Mouse (Mus musculus) hindbrain, postnatal 0 days (tissue): ENCODE measurements at regions not wholly inside any gene's neighbourhood (a gene's known extent, or its start where the extent isn't known, plus 50 kb on each side); places are given as distances from the start of the nearest gene placed in this dataset.

Source experiments
- ATAC-seq: fragments of 200-750 bp; cut with Nextera tagmentation; 2 replicates; pipeline ENCODE4 v1.8.0; 2017; ENCODE audit warnings: mild to moderate bottlenecking, moderate TSS enrichment, moderate library complexity
- DNase-seq: peaks from one replicate; pipeline ENCODE4 v3.0.0-alpha.2; 2015; ENCODE audit warnings: low spot score
- H3K27ac ChIP-seq: fragments of 300-500 bp; sonication (generic); 2 replicates; pipeline ENCODE4 v1.5.1; 2014; ENCODE audit warnings: mild to moderate bottlenecking
- H3K27me3 ChIP-seq: fragments of 300-500 bp; sonication (generic); 2 replicates; pipeline ENCODE4 v1.6.1; 2014; ENCODE audit warnings: low read length, mixed read lengths; ENCODE audit not compliant: insufficient read depth
- H3K36me3 ChIP-seq: fragments of 300-500 bp; sonication (generic); 2 replicates; pipeline ENCODE4 v1.6.1; 2014; ENCODE audit warnings: low read length, mixed read lengths; ENCODE audit not compliant: insufficient read depth
- H3K4me1 ChIP-seq: fragments of 300-500 bp; sonication (generic); 2 replicates; pipeline ENCODE4 v1.6.1; 2014; ENCODE audit warnings: antibody characterized with exemption, low read length, mixed read lengths; ENCODE audit not compliant: insufficient read depth
- H3K4me2 ChIP-seq: fragments of 300-500 bp; sonication (generic); 2 replicates; pipeline ENCODE4 v1.6.1; 2014; ENCODE audit warnings: low read depth, mild to moderate bottlenecking, low read length, moderate library complexity, mixed read lengths
- H3K4me3 ChIP-seq: fragments of 300-500 bp; sonication (generic); 2 replicates; pipeline ENCODE4 v1.5.1; 2014; ENCODE audit warnings: low read length
- H3K9ac ChIP-seq: fragments of 300-500 bp; sonication (generic); replicated peaks from 2 replicates; pipeline ENCODE4 v1.6.1; 2014; ENCODE audit warnings: mild to moderate bottlenecking, low read length, moderate library complexity, mixed read lengths
- H3K9me3 ChIP-seq: fragments of 300-500 bp; sonication (generic); 2 replicates; pipeline ENCODE4 v1.6.1; 2016; ENCODE audit warnings: low read length, mixed read lengths
- CTCF ChIP-seq: IDR thresholded peaks from 2 replicates; pipeline ENCODE4 v1.5.1; 2016; ENCODE audit warnings: antibody characterized with exemption, control low read depth, low read depth
- WGBS: fragments of 180-500 bp; shearing (Covaris S2); extraction: QIAGEN DNeasy Blood & Tissue Kit; methylation state at CpG from one replicate; pipeline ENCODE4 v1.1.7; 2014; 5-methylcytosine and 5-hydroxymethylcytosine counted together

GRCm38 (mm10) chr13:59892340-59892739 lies 69.4 kb upstream of the Tut7 start:
- H3K4me2 ChIP-seq = no peak overlapping the region
- H3K9ac ChIP-seq = no peak overlapping the region
- DNase-seq (no peak), ATAC-seq (no peak)
- H3K4me3 ChIP-seq = no peak overlapping the region
- TF ChIP-seq CTCF = no peak
- H3K27me3 ChIP-seq = no peaks in the 10 kb centered on the region
- peaks cover 7% of the 10 kb centered on the region; the same call in 1 of the 2 replicates for H3K4me1 ChIP-seq
- 40% methylated on average over 9 of the region's 9 CpGs for WGBS
- H3K9me3 ChIP-seq = no peaks in the 10 kb centered on the region
- no peak overlapping the region for H3K27ac ChIP-seq
- no peaks in the 10 kb centered on the region for H3K36me3 ChIP-seq

- no peak for DNase-seq
These were observed 68.8 kb upstream of the Tut7 start for GRCm38 (mm10) chr13:59891737-59892136.

GRCm38 (mm10) chr13:59889468-59890117 lies 66.6 kb upstream of the Tut7 start:
- H3K27ac ChIP-seq = no peak overlapping the region
- DNase-seq (peak; percentile 91), ATAC-seq (peak; percentile 87)
- H3K36me3 ChIP-seq = no peaks in the 10 kb centered on the region
- peaks cover 7% of the 10 kb centered on the region; the same call in 1 of the 2 replicates for H3K4me1 ChIP-seq
- WGBS = 19% methylated on average over 10 of the region's 10 CpGs
- no peak overlapping the region for H3K4me3 ChIP-seq
- H3K4me2 ChIP-seq = no peak overlapping the region
- no peak overlapping the region for H3K9ac ChIP-seq
- H3K27me3 ChIP-seq = no peaks in the 10 kb centered on the region
- TF ChIP-seq CTCF = peak; percentile 77
- H3K9me3 ChIP-seq = no peaks in the 10 kb centered on the region

More at GRCm38 (mm10) chr13:59891737-59892136, 68.8 kb upstream of the Tut7 start:
- ATAC-seq = no peak
- Histone ChIP-seq H3K36me3 (no peaks in the 10 kb centered on the region), H3K9me3 (no peaks in the 10 kb centered on the region), H3K9ac (no peak overlapping the region), H3K27me3 (no peaks in the 10 kb centered on the region), H3K4me2 (no peak overlapping the region), H3K27ac (no peak overlapping the region), H3K4me1 (peaks cover 7% of the 10 kb centered on the region; the same call in 1 of the 2 replicates), H3K4me3 (no peak overlapping the region)
- 65% methylated on average over 8 of the region's 8 CpGs for WGBS
- TF ChIP-seq CTCF = no peak

- Histone ChIP-seq H3K9me3 (no peaks in the 10 kb centered on the region), H3K4me2 (no peak overlapping the region), H3K9ac (no peak overlapping the region), H3K27ac (no peak overlapping the region), H3K4me3 (no peak overlapping the region), H3K27me3 (no peaks in the 10 kb centered on the region), H3K4me1 (peaks cover 7% of the 10 kb centered on the region; the same call in 1 of the 2 replicates), H3K36me3 (no peaks in the 10 kb centered on the region)
- no peak for TF ChIP-seq CTCF
- DNase-seq = no peak
- ATAC-seq = no peak
These were observed 65.4 kb upstream of the Tut7 start for GRCm38 (mm10) chr13:59888038-59889016.

GRCm38 (mm10) chr13:59887306-59887705 lies 64.4 kb upstream of the Tut7 start:
- H3K27ac ChIP-seq = no peak overlapping the region
- H3K9ac ChIP-seq = no peak overlapping the region
- no peak overlapping the region for H3K4me2 ChIP-seq
- no peaks in the 10 kb centered on the region for H3K9me3 ChIP-seq
- no peaks in the 10 kb centered on the region for H3K36me3 ChIP-seq
- no peaks in the 10 kb centered on the region for H3K27me3 ChIP-seq
- ATAC-seq = no peak
- no peak for TF ChIP-seq CTCF
- WGBS = 78% methylated on average over 4 of the region's 4 CpGs
- no peak for DNase-seq
- peaks cover 7% of the 10 kb centered on the region; the same call in 1 of the 2 replicates for H3K4me1 ChIP-seq
- H3K4me3 ChIP-seq = no peak overlapping the region

- Histone ChIP-seq H3K9ac (no peak overlapping the region), H3K27ac (no peak overlapping the region), H3K4me2 (no peak overlapping the region), H3K9me3 (no peaks in the 10 kb centered on the region), H3K36me3 (no peaks in the 10 kb centered on the region), H3K27me3 (no peaks in the 10 kb centered on the region), H3K4me3 (no peak overlapping the region), H3K4me1 (peaks cover 7% of the 10 kb centered on the region; the same call in 1 of the 2 replicates)
- ATAC-seq (no peak), DNase-seq (no peak)
- 0 out of 2 replicates have a peak, but pooled peaks have one; percentile 10 for TF ChIP-seq CTCF
- WGBS = 51% methylated on average over 3 of the region's 3 CpGs
These were observed 63.6 kb upstream of the Tut7 start for GRCm38 (mm10) chr13:59886572-59886971.
